Mouse (Mus musculus): ENCODE measurements around the gene Gatc. TPM values are rescaled to one million over a fixed set of nuclear protein-coding genes. Genes with fewer than 3 reads are reported as not detected.

Gatc gene
- 7.8 TPM for polyA plus RNA-seq (2017; shearing (Covaris generic))

DNA sequence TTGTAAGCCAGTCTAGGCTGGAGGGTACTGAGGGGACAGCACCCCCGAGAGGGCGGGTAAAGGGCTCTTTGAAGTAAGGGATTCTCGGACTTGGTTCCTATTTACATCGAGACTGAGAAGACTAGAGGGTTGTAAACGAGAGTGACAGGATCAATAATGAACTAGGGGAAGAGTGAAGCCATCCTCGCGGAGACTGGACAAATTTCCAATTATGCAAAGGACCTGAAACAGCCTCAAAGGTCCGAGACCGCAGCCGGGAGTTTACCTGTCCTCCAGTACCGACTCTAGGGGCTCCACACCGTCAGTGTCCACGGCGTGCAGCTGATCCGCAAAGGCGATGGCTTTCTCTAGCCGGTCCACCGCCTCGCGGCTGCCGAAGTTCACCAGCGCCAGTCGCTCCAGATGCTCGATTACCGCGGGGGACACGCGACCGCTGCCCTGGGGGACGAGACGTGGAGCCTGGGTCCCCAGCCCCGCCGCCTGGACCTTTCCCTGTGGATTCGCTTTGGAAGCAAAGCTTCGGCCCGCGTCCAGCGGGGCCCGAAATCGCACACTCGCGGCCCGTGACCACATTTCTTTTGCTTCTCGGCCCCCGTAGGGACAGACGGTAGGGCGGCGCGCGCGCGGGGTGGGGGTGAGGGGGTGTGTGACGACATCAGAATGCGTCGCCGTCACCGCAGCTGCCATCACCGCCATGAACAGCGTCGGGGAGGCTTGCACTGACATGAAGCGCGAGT, at the start of gene Gatc, which contains the start of gene Triap1:
Gatc (minus strand) TSS at position 602 of the 737 bp plus-strand sequence.
Triap1 (plus strand) TSS at position 649 of the 737 bp plus-strand sequence.

GRCm38 (mm10) chr5:115348546-115349224, 7.7 kb upstream of the Gatc start, which contains the start of gene Cox6a1:
TSS of gene Cox6a1 (minus strand) at chr5:115348981.

GRCm38 (mm10) chr5:115326875-115327609, 13.9 kb downstream of the Gatc start, which contains the start of gene Srsf9:
TSS of gene Srsf9 (plus strand) at chr5:115327177.

DNA sequence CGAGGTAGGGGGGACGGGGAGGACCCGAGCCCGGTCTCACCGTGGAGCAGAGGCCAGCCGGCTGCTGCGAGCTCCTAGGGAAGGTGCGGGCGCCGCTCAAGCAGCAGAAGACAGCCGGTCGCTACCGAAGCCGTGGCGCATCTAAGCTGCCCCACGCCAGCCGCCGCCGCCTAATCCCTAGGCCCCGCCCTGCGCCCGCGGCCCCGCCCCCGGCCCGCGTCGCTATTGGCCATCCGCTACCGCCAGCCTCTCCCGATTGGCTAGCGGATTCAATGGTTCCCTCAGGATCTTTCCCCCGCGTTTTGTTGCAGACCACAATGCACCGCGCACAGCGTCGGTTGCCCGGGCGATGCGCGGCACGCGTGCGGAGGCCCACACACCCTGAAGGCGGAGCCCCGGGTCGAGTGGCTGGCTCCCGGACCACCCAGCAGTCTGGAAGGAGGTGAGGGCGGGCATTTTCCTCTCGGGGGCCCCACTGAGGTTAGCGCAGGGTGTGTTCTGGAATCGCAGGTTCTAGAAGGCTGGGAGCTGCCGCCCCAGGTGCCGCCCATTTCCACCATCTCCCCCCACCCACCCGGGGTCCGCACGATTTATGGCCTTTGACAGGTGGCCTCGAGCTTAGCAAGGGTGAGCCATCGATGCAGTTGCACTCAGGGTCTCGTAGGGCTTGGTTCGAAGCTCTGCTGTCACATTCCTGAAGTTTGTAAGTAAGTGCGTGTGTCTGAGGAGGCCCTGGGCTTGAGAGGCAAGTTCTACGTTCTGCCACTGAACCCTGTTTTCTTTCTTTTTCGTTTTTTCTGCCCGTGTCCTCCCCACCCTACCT, 40.0 kb downstream of the Gatc start, which contains the start of gene Dynll1:
Dynll1 (minus strand) TSS at position 208 of the 823 bp plus-strand sequence.

Other genes with a start within 250 kb of the Gatc start
- gene Gm10401, start 242.9 kb downstream of the Gatc start, polyA plus RNA-seq (2017; shearing (Covaris generic)) = 4.2 TPM
- gene Acads, start 221.8 kb downstream of the Gatc start, polyA plus RNA-seq (2017; shearing (Covaris generic)) = 17.9 TPM
- gene Unc119b, start 206.2 kb downstream of the Gatc start, polyA plus RNA-seq (2017; shearing (Covaris generic)) = 63.1 TPM
- gene Mlec, start 183.0 kb downstream of the Gatc start, polyA plus RNA-seq (2017; shearing (Covaris generic)) = 67.7 TPM
- gene Cabp1, start 146.8 kb downstream of the Gatc start, polyA plus RNA-seq (2017; shearing (Covaris generic)) = not detected
- 138 TPM for gene Pop5, start 105.3 kb downstream of the Gatc start, polyA plus RNA-seq (2017; shearing (Covaris generic))
- gene Rnf10, start 68.3 kb downstream of the Gatc start, polyA plus RNA-seq (2017; shearing (Covaris generic)) = 142 TPM
- 43.4 TPM for gene Coq5, start 61.5 kb downstream of the Gatc start, polyA plus RNA-seq (2017; shearing (Covaris generic))
- gene Dynll1, start 40.2 kb downstream of the Gatc start, polyA plus RNA-seq (2017; shearing (Covaris generic)) = 366 TPM
- gene Srsf9, start 14.0 kb downstream of the Gatc start, polyA plus RNA-seq (2017; shearing (Covaris generic)) = 71.4 TPM
- gene Triap1, start within 50 bp of the Gatc start, polyA plus RNA-seq (2017; shearing (Covaris generic)) = 21.0 TPM
- gene Cox6a1, start 7.8 kb upstream of the Gatc start, polyA plus RNA-seq (2017; shearing (Covaris generic)) = 423 TPM
- not detected for gene Msi1, start 88.4 kb upstream of the Gatc start, polyA plus RNA-seq (2017; shearing (Covaris generic))
- not detected for gene Pla2g1b, start 125.1 kb upstream of the Gatc start, polyA plus RNA-seq (2017; shearing (Covaris generic))
- gene Sirt4, start 143.5 kb upstream of the Gatc start, polyA plus RNA-seq (2017; shearing (Covaris generic)) = 17.6 TPM
- gene Pxn, start 165.5 kb upstream of the Gatc start, polyA plus RNA-seq (2017; shearing (Covaris generic)) = 75.3 TPM
- 2,166 TPM for gene Rplp0, start 218.3 kb upstream of the Gatc start, polyA plus RNA-seq (2017; shearing (Covaris generic))
- gene Gcn1l1, start 224.1 kb upstream of the Gatc start, polyA plus RNA-seq (2017; shearing (Covaris generic)) = 53.7 TPM